In genomic region chr4:125962677-125963076, GRCm38 (mm10) we compare ENCODE assay signal across 8 mouse cellular contexts.
DNase-seq lines count a peak whose midpoint lies in the region; ATAC-seq and TF ChIP-seq lines count a peak whose summit lies in the region.

No protein-coding gene starts in this region.

- no peak overlapping the region for H3K27ac ChIP-seq in lung, embryonic 14.5 days (ENCODE audit: low read depth)

- no peaks in the 10 kb centered on the region for H3K9me3 ChIP-seq in lung, embryonic 14.5 days (ENCODE audit: low read depth, low read length)

- ATAC-seq in lung, embryonic 14.5 days (ENCODE audit: insufficient read depth), result no peak

- WGBS in large intestine, adult 2 months, result 6% methylated on average over 7 of the region's 7 CpGs
- 3% methylated on average over 7 of the region's 7 CpGs for WGBS in lung, embryonic 14.5 days

- peak; percentile 87 for TF ChIP-seq CTCF in lung, embryonic 14.5 days (IDR thresholded peaks at IDR 0.05; ENCODE audit: low read depth)

- H3K9ac ChIP-seq in lung, embryonic 14.5 days, result no peak overlapping the region

- DNase-seq in CD4-positive helper T cell, adult 2 months (ENCODE audit: low read depth, low spot score), result peak; percentile 44
- DNase-seq in adrenal gland, adult 8-10 months, result peak; percentile 45
- DNase-seq in embryo, embryonic 10.5 days (ENCODE audit: low spot score), result peak; percentile 87
- DNase-seq in gastrocnemius, postnatal 4 days (ENCODE audit: low spot score in 2 of 2), result peak; percentile 47 to 65
- DNase-seq in large intestine, adult 2 months (ENCODE audit: low read depth, low spot score), result peak; percentile 28
- DNase-seq in lung, embryonic 14.5 days, result peak; percentile 79
- peak; percentile 77 for DNase-seq in ovary, postnatal 36 days (ENCODE audit: low spot score)
- peak; percentile 11 to 71 for DNase-seq in thymus, postnatal 10 days (ENCODE audit: low spot score in 2 of 2)

- no peak overlapping the region for H3K4me3 ChIP-seq in lung, embryonic 14.5 days (ENCODE audit: low read depth, low read length)

- 0 out of 2 replicates have a peak, but pooled peaks cover 3% of the 10 kb centered on the region for H3K27me3 ChIP-seq in lung, embryonic 14.5 days (ENCODE audit: insufficient read depth, low read length)

- no peaks in the 10 kb centered on the region for H3K4me1 ChIP-seq in lung, embryonic 14.5 days (ENCODE audit: insufficient read depth)

- H3K36me3 ChIP-seq in lung, embryonic 14.5 days (ENCODE audit: insufficient read depth), result no peaks in the 10 kb centered on the region

- H3K4me2 ChIP-seq in lung, embryonic 14.5 days, result no peak overlapping the region

Comparison
In these comparisons a context has a peak if more than half of its experiments do, and no peak if none do; other contexts are left out.
1. DNase-seq: peak in every context shown above with its lines; median percentile 87 in embryo, embryonic 10.5 days; 79 in lung, embryonic 14.5 days; 77 in ovary, postnatal 36 days; 56 in gastrocnemius, postnatal 4 days; 45 in adrenal gland, adult 8-10 months; 44 in CD4-positive helper T cell, adult 2 months; 41 in thymus, postnatal 10 days; 28 in large intestine, adult 2 months.